Mouse (Mus musculus): ENCODE measurements around the gene Hcrt.

The Hcrt gene

GRCm38 (mm10) chr11:100735954-100736745 is 26.6 kb downstream of the Hcrt start:
- no peak for DNase-seq (ENCODE audit: low read depth)

GRCm38 (mm10) chr11:100735134-100735865 is 27.4 kb downstream of the Hcrt start:
- no peak for DNase-seq (ENCODE audit: low read depth)

- DNase-seq (ENCODE audit: low read depth): no peak
Measured at GRCm38 (mm10) chr11:100730477-100731205, 32.1 kb downstream of the Hcrt start.

- DNase-seq (ENCODE audit: low read depth): no peak
Measured at GRCm38 (mm10) chr11:100729976-100730375, 32.8 kb downstream of the Hcrt start.

GRCm38 (mm10) chr11:100728601-100729000 is 34.1 kb downstream of the Hcrt start:
- no peak for DNase-seq (ENCODE audit: low read depth)

- DNase-seq (ENCODE audit: low read depth): no peak
Measured at GRCm38 (mm10) chr11:100727201-100727600, 35.5 kb downstream of the Hcrt start.

- no peak for DNase-seq (ENCODE audit: low read depth)
Measured at GRCm38 (mm10) chr11:100724919-100725512, 37.7 kb downstream of the Hcrt start.

- no peak for DNase-seq (ENCODE audit: low read depth)
Measured at GRCm38 (mm10) chr11:100722493-100723028, 40.2 kb downstream of the Hcrt start.

GRCm38 (mm10) chr11:100721776-100722492 is 40.8 kb downstream of the Hcrt start:
- no peak for DNase-seq (ENCODE audit: low read depth)

- no peak for DNase-seq (ENCODE audit: low read depth)
Measured at GRCm38 (mm10) chr11:100721254-100721653, 41.5 kb downstream of the Hcrt start.

- no peak for DNase-seq (ENCODE audit: low read depth)
Measured at GRCm38 (mm10) chr11:100720345-100720744, 42.4 kb downstream of the Hcrt start.

- DNase-seq (ENCODE audit: low read depth): no peak
Measured at GRCm38 (mm10) chr11:100719893-100720292, 42.8 kb downstream of the Hcrt start.

GRCm38 (mm10) chr11:100719312-100719711 is 43.4 kb downstream of the Hcrt start:
- no peak for DNase-seq (ENCODE audit: low read depth)

- DNase-seq (ENCODE audit: low read depth): no peak
Measured at GRCm38 (mm10) chr11:100718866-100719265, 43.9 kb downstream of the Hcrt start.

- no peak for DNase-seq (ENCODE audit: low read depth)
Measured at GRCm38 (mm10) chr11:100718462-100718861, 44.3 kb downstream of the Hcrt start.

- no peak for DNase-seq (ENCODE audit: low read depth)
Measured at GRCm38 (mm10) chr11:100716649-100717048, 46.1 kb downstream of the Hcrt start.

GRCm38 (mm10) chr11:100714948-100715347 is 47.8 kb downstream of the Hcrt start:
- DNase-seq (ENCODE audit: low read depth): no peak

GRCm38 (mm10) chr11:100714534-100714915 is 48.2 kb downstream of the Hcrt start:
- DNase-seq (ENCODE audit: low read depth): peak; percentile 74

- no peak for DNase-seq (ENCODE audit: low read depth)
Measured at GRCm38 (mm10) chr11:100713735-100714533, 48.8 kb downstream of the Hcrt start, which contains the start of gene Hspb9. Hspb9 (plus strand) TSS chr11:100713850.

GRCm38 (mm10) chr11:100713174-100713573 is 49.6 kb downstream of the Hcrt start:
- DNase-seq (ENCODE audit: low read depth): no peak
